ENCODE assay signal across 20 mouse cellular contexts in the genomic region with DNA sequence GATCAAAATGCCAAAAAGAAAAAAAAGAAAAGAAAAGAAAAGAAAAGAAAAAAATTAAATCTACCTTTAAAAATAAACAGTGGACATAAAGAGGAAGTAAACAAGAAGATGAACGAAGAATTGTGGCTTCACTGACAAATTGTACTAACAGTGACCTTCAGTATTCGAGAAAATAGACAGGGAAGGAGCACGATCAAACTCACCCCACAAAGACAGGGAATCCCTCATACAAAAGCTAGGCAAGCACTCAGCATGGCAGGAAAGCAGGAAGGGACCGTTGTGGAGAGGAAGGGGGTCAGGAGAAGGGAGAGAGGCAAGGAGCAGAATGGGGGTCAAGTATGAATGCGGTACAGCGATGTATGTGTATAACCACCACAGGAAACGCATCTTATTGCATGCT.
DNase-seq lines count a peak whose midpoint lies in the region; ATAC-seq lines count a peak whose summit lies in the region.
"Had no signal": no experiment of that assay in that cellular context is flagged by ENCODE, and none has a peak within 500 bp of the region (broad histone marks: within the 10 kb centered on the region; RNA-seq: fewer than 3 reads in every experiment).

No protein-coding gene starts in this region.

- no peak for ATAC-seq in embryonic facial prominence, embryonic 13.5 days (ENCODE audit: insufficient number of reproducible peaks, insufficient read depth, low FRiP score, low TSS enrichment, low read depth)
- ATAC-seq in midbrain, embryonic 13.5 days, result no peak
- no peak for ATAC-seq in midbrain, embryonic 11.5 days (ENCODE audit: low FRiP score)
- peak; percentile 13 for ATAC-seq in CD4-positive, CD25-positive, alpha-beta regulatory T cell, adult 4 months
- ATAC-seq: forebrain, embryonic 16.5 days; Patski had no signal

- intact Hi-C loops in gastrocnemius, postnatal 36 days (cut with DNase I), result no loop called here

- WGBS in embryonic facial prominence, embryonic 13.5 days, result 66% methylated on average over 7 of the region's 7 CpGs
- 74% methylated on average over 7 of the region's 7 CpGs for WGBS in embryonic facial prominence, embryonic 10.5 days
- WGBS in midbrain, embryonic 13.5 days, result 65% methylated on average over 7 of the region's 7 CpGs
- 67% methylated on average over 7 of the region's 7 CpGs for WGBS in midbrain, embryonic 11.5 days

- H3K9ac ChIP-seq in embryonic facial prominence, embryonic 13.5 days, result no peak overlapping the region
- no peak overlapping the region for H3K9ac ChIP-seq in midbrain, embryonic 13.5 days (replicated peaks)
- H3K9ac ChIP-seq in midbrain, embryonic 11.5 days (ENCODE audit: low read length), result no peak overlapping the region
- H3K9ac ChIP-seq: embryonic facial prominence, embryonic 12.5 days; forebrain, embryonic 12.5 days; hindbrain, embryonic 13.5 days had no signal

- no peak overlapping the region for H3K27ac ChIP-seq in embryonic facial prominence, embryonic 13.5 days
- H3K27ac ChIP-seq in embryonic facial prominence, embryonic 10.5 days (replicated peaks), result no peak overlapping the region
- H3K27ac ChIP-seq in midbrain, embryonic 13.5 days, result no peak overlapping the region
- no peak overlapping the region for H3K27ac ChIP-seq in midbrain, embryonic 11.5 days (ENCODE audit: low read depth, low read length)
- H3K27ac ChIP-seq: embryonic facial prominence, embryonic 12.5 days; forebrain, embryonic 12.5 days; hindbrain, embryonic 13.5 days had no signal

- no peaks in the 10 kb centered on the region for H3K27me3 ChIP-seq in embryonic facial prominence, embryonic 13.5 days
- no peaks in the 10 kb centered on the region for H3K27me3 ChIP-seq in embryonic facial prominence, embryonic 10.5 days (replicated peaks; ENCODE audit: low read depth, poor library complexity, severe bottlenecking)
- no peaks in the 10 kb centered on the region for H3K27me3 ChIP-seq in midbrain, embryonic 13.5 days
- H3K27me3 ChIP-seq in midbrain, embryonic 11.5 days (ENCODE audit: control insufficient read depth, insufficient read depth, low read length), result no peaks in the 10 kb centered on the region
- H3K27me3 ChIP-seq: embryonic facial prominence, embryonic 12.5 days; forebrain, embryonic 12.5 days; hindbrain, embryonic 13.5 days; Patski had no signal

- peak overlapping the region; percentile 9; the same call in 1 of the 2 replicates for H3K4me2 ChIP-seq in embryonic facial prominence, embryonic 13.5 days
- H3K4me2 ChIP-seq in midbrain, embryonic 13.5 days (replicated peaks), result 0 out of 2 replicates have a peak overlapping the region, but pooled peaks have one; percentile 3
- H3K4me2 ChIP-seq in midbrain, embryonic 11.5 days, result no peak overlapping the region
- H3K4me2 ChIP-seq: embryonic facial prominence, embryonic 12.5 days; forebrain, embryonic 12.5 days; hindbrain, embryonic 13.5 days had no signal

- no peaks in the 10 kb centered on the region for H3K9me3 ChIP-seq in embryonic facial prominence, embryonic 13.5 days
- no peaks in the 10 kb centered on the region for H3K9me3 ChIP-seq in embryonic facial prominence, embryonic 10.5 days
- H3K9me3 ChIP-seq in midbrain, embryonic 13.5 days, result no peaks in the 10 kb centered on the region
- no peaks in the 10 kb centered on the region for H3K9me3 ChIP-seq in midbrain, embryonic 11.5 days (ENCODE audit: control insufficient read depth, low read length)
- H3K9me3 ChIP-seq: embryonic facial prominence, embryonic 12.5 days; forebrain, embryonic 12.5 days; hindbrain, embryonic 13.5 days had no signal

- no peak for DNase-seq in embryonic facial prominence, embryonic 10.5 days (ENCODE audit: low spot score)
- DNase-seq in midbrain, embryonic 11.5 days (ENCODE audit: low spot score, missing footprints), result no peak
- DNase-seq in naive thymus-derived CD4-positive, alpha-beta T cell, adult 2 months (ENCODE audit: low read depth), result peak; percentile 20
- DNase-seq in adrenal gland, postnatal 14 days, result no peak
- no peak for DNase-seq in gastrocnemius, postnatal 36 days
- DNase-seq: adrenal gland, postnatal 25 days; cerebellum, adult 2 months; cerebellum, postnatal 14 days; embryo, embryonic 11 days; gastrocnemius, postnatal 14 days; heart, postnatal 10 days; kidney, adult 11 months had no signal

- H3K4me1 ChIP-seq in embryonic facial prominence, embryonic 13.5 days, result peaks cover 9% of the 10 kb centered on the region; the same call in 1 of the 2 replicates
- peaks cover 11% of the 10 kb centered on the region for H3K4me1 ChIP-seq in embryonic facial prominence, embryonic 10.5 days
- H3K4me1 ChIP-seq in midbrain, embryonic 13.5 days (replicated peaks), result peaks cover 11% of the 10 kb centered on the region
- H3K4me1 ChIP-seq in midbrain, embryonic 11.5 days (ENCODE audit: control insufficient read depth, insufficient read depth, low read length), result peaks cover 6% of the 10 kb centered on the region; the same call in 1 of the 2 replicates

- no peak overlapping the region for H3K4me3 ChIP-seq in embryonic facial prominence, embryonic 13.5 days
- H3K4me3 ChIP-seq in embryonic facial prominence, embryonic 10.5 days, result no peak overlapping the region
- no peak overlapping the region for H3K4me3 ChIP-seq in midbrain, embryonic 13.5 days (replicated peaks)
- no peak overlapping the region for H3K4me3 ChIP-seq in midbrain, embryonic 11.5 days (ENCODE audit: low read depth, low read length)
- H3K4me3 ChIP-seq: embryonic facial prominence, embryonic 12.5 days; forebrain, embryonic 12.5 days; hindbrain, embryonic 13.5 days had no signal

- no peaks in the 10 kb centered on the region for H3K36me3 ChIP-seq in embryonic facial prominence, embryonic 13.5 days
- no peaks in the 10 kb centered on the region for H3K36me3 ChIP-seq in embryonic facial prominence, embryonic 10.5 days (replicated peaks)
- H3K36me3 ChIP-seq in midbrain, embryonic 13.5 days, result no peaks in the 10 kb centered on the region
- no peaks in the 10 kb centered on the region for H3K36me3 ChIP-seq in midbrain, embryonic 11.5 days (ENCODE audit: control insufficient read depth, insufficient read depth, low read length)
- H3K36me3 ChIP-seq: embryonic facial prominence, embryonic 12.5 days; forebrain, embryonic 12.5 days; hindbrain, embryonic 13.5 days had no signal
